Mouse (Mus musculus) c-Kit-positive CD71-positive TER-119-positive erythroid progenitor cells, embryonic 14.5 days (primary cell): ENCODE measurements around the gene Vill.

Experiments used
- DNase-seq: peaks from one replicate; pipeline ENCODE4 v3.0.0-alpha.2; 2013; ENCODE audit warnings: low spot score

Vill gene

DNA sequence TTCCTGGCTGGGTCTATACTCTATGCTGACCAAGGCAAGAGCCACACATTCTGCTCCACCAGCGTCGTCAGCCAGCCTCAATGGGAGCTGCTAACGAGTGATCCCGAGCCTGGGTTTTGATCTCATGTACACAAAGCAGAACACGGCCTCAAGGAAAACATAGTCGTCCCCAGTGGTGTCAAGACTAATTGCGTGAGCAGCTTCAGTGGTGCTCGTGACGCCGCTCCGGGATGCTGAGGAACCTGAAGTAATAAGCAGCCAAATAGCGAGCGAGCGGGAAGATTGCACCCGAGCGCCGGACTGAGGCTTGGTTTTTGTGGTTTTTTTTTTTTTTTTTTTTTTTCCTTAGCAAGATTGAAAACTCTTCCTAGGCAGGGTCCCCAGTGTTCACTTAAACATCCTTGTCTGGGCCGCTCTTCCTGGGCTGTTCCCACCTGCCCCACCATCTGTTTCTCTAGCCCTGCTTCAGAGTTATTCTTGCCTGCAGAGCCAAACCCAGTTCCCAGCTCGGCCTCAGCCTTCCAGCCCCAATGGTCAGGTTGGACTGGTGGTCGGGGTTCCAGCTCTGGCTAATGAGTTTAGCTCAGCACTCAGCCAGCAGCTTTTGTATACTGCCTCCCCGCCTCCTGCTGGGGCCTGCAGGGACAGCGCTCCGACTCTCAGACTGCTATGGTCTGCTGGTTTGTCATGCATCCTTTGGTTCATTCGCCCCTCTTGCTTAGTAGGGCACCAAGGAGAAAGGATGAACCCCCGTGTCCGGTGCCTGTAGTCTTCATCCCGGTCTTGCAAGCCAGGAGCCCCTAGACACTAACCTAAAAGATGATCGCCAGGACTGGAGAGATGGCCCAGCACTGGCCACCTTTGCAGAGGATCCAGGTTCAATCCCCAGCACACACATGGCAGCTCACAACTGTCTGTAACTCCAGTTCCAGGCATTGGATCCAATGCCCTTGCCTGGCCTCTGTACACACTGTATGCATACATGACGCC lies 17.6 kb upstream of the Vill start:
- DNase-seq = no peak

GRCm38 (mm10) chr9:119035836-119036235 lies 16.7 kb upstream of the Vill start:
- DNase-seq = no peak

GRCm38 (mm10) chr9:119037076-119037730 lies 15.4 kb upstream of the Vill start:
- DNase-seq = no peak

- DNase-seq = no peak
These were observed 14.0 kb upstream of the Vill start for GRCm38 (mm10) chr9:119038574-119038973.

DNA sequence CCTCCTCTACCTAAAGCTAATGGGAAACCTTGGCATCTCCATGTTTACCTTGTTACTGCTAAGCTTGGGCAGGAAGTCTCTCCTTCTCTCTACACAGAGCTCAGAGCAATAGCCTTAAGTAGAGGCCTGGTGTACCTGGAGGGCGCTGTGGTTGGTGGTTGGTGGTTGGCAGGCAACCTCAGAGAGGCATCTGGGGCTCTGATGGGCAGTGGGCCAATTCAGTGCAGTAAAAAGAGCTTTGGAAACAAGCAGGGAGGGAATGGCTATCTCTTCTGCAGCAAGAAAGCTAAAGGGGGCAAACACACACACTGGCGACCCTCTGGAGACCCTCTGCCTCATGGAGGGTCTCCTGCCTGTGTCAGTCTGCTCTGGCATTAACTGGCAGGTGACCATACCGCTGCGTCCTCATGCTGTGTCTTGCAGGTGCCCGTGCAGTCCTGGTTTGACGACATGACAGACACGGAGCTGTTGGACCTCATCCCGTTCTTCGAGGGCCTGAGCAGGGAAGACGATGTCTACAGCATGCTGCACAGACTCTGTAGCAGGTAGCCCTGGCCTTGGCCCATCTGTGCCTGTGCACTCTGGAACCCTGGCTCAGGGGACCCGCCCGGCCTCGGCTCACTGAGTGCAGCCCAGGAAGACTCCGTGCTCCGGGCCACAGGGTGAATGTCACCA lies 12.3 kb upstream of the Vill start:
- no peak for DNase-seq

DNA sequence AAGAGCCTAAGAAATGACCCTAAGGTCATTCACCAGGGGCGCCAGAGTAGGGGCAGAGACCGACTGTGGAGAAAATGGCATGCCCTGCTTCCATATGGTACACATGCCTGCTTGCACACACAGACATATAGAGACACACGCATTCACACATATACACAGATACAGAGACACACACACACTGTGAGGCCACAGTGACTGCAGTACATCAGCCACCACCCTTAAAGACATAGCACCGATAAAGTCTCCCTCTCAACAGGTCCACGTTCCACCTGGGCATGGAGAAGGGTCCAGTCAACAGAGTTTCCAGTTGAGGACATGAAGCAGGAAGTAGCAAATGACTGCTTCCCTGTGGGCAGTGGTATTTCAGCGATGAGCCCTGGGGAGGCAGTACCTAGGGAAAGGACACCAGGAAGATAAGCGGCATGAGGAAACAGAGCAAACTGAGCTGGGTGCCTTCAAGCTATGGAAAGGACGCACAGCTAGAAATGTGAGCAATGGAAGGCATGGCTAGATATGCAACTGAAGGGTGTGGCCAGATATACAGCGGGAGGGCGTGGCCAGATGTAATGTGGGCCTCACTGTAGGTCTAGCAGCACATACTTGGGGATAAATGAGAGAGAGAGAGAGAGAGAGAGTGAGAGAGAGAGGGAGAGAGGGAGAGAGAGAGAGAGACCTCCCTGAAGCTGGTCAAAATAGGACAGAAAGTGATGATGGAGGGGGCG lies 4.2 kb upstream of the Vill start:
- DNase-seq = peak; percentile 69

GRCm38 (mm10) chr9:119051158-119051557 lies 1.4 kb upstream of the Vill start:
- DNase-seq = no peak

GRCm38 (mm10) chr9:119053964-119054576 lies 1.5 kb downstream of the Vill start:
- DNase-seq = no peak

DNA sequence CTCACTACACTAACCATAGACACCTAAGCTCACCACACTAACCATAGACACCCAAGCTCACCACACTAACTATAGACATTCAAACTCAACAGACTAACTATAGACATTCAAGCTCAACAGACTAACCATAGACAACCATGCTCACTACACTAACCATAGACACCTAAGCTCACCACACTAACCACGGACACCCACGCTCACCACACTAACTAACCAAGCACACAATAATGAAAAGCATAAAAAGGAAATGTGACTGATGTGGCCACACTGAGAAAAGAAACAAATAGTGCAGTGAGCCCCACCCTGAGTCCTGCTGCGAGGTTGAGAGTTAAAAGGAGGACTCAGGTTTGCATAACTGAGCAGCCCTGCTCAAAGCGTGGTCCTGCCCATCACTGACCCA lies 2.8 kb downstream of the Vill start:
- no peak for DNase-seq

DNA sequence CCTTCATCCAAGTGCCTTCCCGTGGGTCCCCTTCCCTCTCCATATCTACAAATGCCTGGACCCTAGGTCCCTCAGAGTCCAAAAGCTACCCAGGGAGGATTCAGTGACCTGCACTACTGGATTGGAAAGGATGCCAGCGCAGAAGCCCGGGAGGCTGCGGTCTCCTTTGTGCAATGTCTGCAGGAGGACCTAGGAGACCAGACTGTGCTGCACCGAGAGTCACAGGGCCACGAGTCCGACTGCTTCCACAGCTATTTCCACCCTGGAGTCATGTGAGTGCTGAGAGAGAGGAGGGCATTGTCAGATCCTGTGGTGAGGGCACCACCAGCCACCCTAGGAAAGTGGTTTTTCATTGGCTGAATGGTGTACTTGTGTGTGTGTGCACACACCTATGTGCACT lies 5.7 kb downstream of the Vill start:
- no peak for DNase-seq

DNA sequence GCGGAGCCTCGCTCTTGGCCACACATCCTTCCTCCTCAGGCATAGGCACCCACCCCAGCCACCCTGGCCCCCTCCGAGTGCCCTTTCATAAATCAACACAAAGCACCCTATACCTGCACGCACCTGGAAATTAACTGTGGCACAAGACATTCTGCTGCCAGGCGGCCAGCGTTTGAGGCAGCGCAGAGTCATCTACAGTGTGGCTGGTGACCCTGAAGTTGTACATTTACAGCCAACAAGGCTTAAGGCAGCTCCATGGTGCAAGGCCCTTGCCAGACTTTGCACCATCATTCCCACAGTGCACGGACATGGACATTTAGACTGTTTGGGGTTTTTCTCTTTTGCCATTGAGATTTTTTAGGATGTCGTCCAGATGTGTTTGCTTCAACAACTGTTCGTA lies 8.1 kb downstream of the Vill start:
- no peak for DNase-seq

GRCm38 (mm10) chr9:119063036-119063644 lies 10.6 kb downstream of the Vill start:
- DNase-seq = no peak

DNA sequence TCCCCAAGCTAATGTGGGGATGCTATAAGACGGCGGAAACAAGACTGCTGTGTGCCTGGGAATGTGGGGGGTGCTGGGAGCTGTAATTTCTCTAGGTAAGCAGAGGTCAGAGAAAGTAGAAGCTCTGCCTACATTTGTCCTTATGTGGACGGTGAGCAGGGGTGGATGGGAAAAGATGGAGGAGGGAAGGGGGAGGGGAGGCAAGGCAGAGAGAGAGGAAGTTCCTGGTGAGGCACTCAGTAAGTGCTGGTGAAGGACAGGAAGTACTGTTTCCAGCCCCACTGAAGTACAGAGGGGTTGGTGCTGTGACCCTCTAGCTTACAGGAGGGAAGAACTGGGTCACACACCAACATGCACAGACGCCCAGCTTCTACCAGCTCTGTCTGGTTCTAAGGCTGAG lies 11.7 kb downstream of the Vill start:
- no peak for DNase-seq

GRCm38 (mm10) chr9:119067601-119068000 lies 15.0 kb downstream of the Vill start:
- DNase-seq = peak; percentile 45

- no peak for DNase-seq
These were observed 15.7 kb downstream of the Vill start for GRCm38 (mm10) chr9:119068266-119068665.

DNA sequence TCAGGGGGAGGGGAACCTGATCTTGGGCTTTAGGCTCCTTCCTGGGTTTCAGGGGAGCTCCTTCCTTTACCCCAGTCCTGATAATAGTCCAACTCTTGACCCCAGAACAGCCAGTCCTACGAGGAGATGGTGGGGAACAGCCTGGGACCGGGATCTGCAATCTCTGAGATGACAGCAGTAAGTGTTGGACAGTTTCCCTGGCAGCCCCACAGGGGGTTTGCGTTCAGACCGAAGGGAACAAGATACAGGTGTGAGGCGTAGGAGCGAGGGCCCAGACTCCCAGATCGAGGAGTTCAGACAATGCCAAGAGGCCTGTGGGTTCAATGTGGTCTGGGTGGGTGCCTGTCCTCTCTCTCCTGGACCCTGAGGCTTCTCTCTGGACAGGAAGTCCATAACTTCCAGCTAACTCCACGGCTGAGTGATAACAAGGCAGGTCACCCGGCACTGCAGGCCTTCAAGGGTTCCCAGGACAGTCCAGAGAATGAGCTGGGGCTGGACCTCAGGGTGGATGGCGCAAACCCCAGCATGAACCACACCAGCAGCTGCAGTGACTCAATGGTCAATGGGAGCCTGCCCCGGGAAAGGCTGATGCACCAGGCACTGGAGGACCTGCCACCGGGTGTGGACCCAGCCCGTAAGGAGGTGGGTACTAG lies 17.7 kb downstream of the Vill start:
- no peak for DNase-seq

DNA sequence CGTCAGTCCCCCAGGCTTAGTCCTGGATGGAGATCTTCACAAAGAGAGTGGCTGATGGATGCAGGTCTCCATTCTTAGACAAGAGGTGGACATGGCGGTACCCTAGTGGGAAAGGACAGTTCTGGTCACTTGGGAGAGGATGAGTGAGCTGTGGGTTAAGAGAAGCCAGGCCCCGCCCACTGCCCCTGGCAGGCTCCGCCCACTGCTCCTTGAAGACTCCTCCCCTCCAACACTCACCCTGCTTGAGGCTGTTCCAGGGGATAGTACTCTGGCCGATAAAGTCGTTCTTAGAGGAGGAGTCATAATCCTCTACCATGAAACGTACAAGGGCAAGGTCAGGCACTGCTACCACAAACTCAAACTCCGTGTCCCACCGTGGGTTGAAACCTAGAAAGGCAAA lies 19.2 kb downstream of the Vill start:
- no peak for DNase-seq

DNA sequence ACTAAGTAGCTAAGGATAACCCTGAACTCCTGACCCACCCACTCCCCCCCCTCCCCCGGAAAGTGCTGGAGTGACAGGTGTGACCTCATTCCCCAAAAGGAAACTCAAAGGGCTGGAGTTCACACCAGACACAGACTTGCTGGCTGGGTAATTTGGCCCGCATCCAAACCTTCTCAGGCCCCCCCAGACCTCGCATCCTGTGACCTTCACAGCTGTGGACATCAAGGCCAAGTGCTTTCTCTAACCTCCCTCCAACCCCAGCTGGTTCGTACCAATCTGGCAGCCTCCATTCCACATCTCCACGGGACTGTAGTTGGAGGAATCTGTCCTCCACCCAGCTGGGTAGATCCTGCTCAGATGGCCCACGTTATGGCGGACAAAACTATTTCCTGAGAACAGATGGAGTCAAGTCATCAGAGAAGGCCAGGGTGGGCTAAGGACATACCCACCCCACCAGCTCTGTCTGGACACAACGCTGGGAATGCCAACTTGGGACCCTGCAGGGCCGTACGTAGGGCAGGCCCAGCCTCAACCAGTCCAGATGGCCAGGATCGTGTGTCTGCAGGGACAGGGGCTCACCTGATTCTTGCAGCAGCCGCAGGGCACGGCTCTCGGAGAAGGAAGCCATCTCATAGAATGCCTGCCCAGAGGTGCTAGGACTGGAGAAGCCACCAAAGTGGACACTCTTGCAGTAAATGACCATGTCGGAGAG lies 20.8 kb downstream of the Vill start:
- no peak for DNase-seq

DNA sequence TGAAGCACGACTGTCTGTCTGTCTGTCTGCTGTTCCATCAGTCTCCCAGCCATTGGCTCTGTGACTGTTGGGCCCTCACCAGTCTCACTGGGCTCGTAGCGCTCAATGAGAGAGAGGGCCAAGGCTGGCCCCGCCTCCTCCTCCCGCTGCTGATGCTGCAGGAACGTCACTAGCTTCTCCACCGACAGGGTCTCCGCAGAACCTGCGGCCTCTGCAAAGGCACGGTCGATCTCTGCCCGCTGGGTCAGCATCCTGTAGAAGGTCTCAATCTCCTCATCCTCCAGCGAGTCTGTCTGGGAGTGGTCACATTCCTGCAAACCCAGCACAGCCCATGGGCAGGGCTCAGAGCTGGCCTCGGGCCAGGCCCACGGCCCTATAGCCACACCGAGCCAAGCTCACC lies 23.1 kb downstream of the Vill start:
- no peak for DNase-seq

GRCm38 (mm10) chr9:119080040-119080675 lies 27.6 kb downstream of the Vill start:
- no peak for DNase-seq
